Mouse (Mus musculus) limb, embryonic 10.5 days (tissue): ENCODE results near the gene Scgb2b18. TPM values are rescaled to one million over a fixed set of nuclear protein-coding genes. Genes with fewer than 3 reads are reported as not detected.
"Not testable (repeated sequence)": the region's sequence is repeated elsewhere in the genome, so short reads cannot be mapped to it uniquely, and the experiment has no call there.

Experiments
- DNase-seq: peaks from one replicate; pipeline ENCODE4 v3.0.0-alpha.2; 2017; ENCODE audit warnings: low spot score
- H3K27ac ChIP-seq: fragments of 300-500 bp; sonication (generic); 2 replicates; pipeline ENCODE4 v1.5.1; 2016; ENCODE audit warnings: mild to moderate bottlenecking
- H3K27me3 ChIP-seq: fragments of 300-500 bp; sonication (generic); 2 replicates; pipeline ENCODE4 v1.6.1; 2016; ENCODE audit warnings: low read depth, mild to moderate bottlenecking; ENCODE audit not compliant: poor library complexity, severe bottlenecking
- H3K36me3 ChIP-seq: fragments of 300-500 bp; sonication (generic); 2 replicates; pipeline ENCODE4 v1.6.1; 2016; ENCODE audit warnings: mild to moderate bottlenecking, moderate library complexity
- H3K4me1 ChIP-seq: fragments of 300-500 bp; sonication (generic); 2 replicates; pipeline ENCODE4 v1.6.1; 2016
- H3K4me3 ChIP-seq: fragments of 300-500 bp; sonication (generic); 2 replicates; pipeline ENCODE4 v1.5.1; 2016; ENCODE audit warnings: mild to moderate bottlenecking, moderate library complexity
- H3K9me3 ChIP-seq: fragments of 300-500 bp; sonication (generic); replicated peaks from 2 replicates; pipeline ENCODE4 v1.6.1; 2016; ENCODE audit warnings: mild to moderate bottlenecking
- WGBS: fragments of 180-500 bp; shearing (Covaris S2); methylation state at CpG from one replicate; pipeline ENCODE4 v1.1.7; 2016; 5-methylcytosine and 5-hydroxymethylcytosine counted together
- polyA plus RNA-seq: library from polyadenylated mRNA; unstranded; fragments of >200 nt; fragmentation: Nextera tagmentation; extraction: Ambion mirVana; gene quantifications from 2 replicates; pipeline ENCODE4 v1.2.1, GENCODE M21; 2016

Scgb2b18 gene
- not detected in 2 replicates for polyA plus RNA-seq

- H3K27me3 ChIP-seq, H3K36me3 ChIP-seq, H3K4me3 ChIP-seq, H3K27ac ChIP-seq, H3K4me1 ChIP-seq, H3K9me3 ChIP-seq, DNase-seq: not testable (repeated sequence)
- 83% methylated on average over 2 of the region's 2 CpGs for WGBS
Measured at GRCm38 (mm10) chr7:33173764-33174163, at the start of gene Scgb2b18. Scgb2b18 (minus strand) TSS chr7:33173864.

- not testable (repeated sequence) for H3K4me3 ChIP-seq, H3K27me3 ChIP-seq, H3K36me3 ChIP-seq, H3K27ac ChIP-seq, H3K4me1 ChIP-seq, H3K9me3 ChIP-seq, DNase-seq
- WGBS = no CpG with 5 or more reads among the region's 2 CpGs
Measured at GRCm38 (mm10) chr7:33185268-33185667, 11.6 kb upstream of the Scgb2b18 start, which contains the start of gene Scgb1b18. Scgb1b18 (plus strand) TSS chr7:33185568.

Other genes with a start within 250 kb of the Scgb2b18 start
- not detected in 2 replicates for gene Scgb2b17, start 117.3 kb downstream of the Scgb2b18 start, polyA plus RNA-seq
- gene Scgb1b17, start 110.4 kb downstream of the Scgb2b18 start, polyA plus RNA-seq = not detected in 2 replicates
- not detected in 2 replicates for gene Scgb1b18, start 11.7 kb upstream of the Scgb2b18 start, polyA plus RNA-seq
- not detected in 2 replicates for gene Scgb2b19, start 106.5 kb upstream of the Scgb2b18 start, polyA plus RNA-seq
- not detected in 2 replicates for gene Scgb1b19, start 113.4 kb upstream of the Scgb2b18 start, polyA plus RNA-seq
- not detected in 2 replicates for gene Scgb2b20, start 192.5 kb upstream of the Scgb2b18 start, polyA plus RNA-seq
- not detected in 2 replicates for gene Scgb1b20, start 199.4 kb upstream of the Scgb2b18 start, polyA plus RNA-seq